Mouse (Mus musculus): ENCODE data around the gene Irgm2. TPM values are rescaled to one million over a fixed set of nuclear protein-coding genes. Genes with fewer than 3 reads are reported as not detected.
"Not testable (repeated sequence)": the region's sequence is repeated elsewhere in the genome, so short reads cannot be mapped to it uniquely, and the experiment has no call there.

The Irgm2 gene
- polyA plus RNA-seq, 1 experiment from 2014 or later: 4.0 TPM

- H3K9me3 ChIP-seq (replicated peaks; ENCODE audit: control insufficient read depth, low read length): no peaks in the 10 kb centered on the region
- H3K27me3 ChIP-seq (ENCODE audit: control insufficient read depth, insufficient read depth, low read length): no peaks in the 10 kb centered on the region
- WGBS: 81% methylated on average over 12 of the region's 12 CpGs
- ATAC-seq (ENCODE audit: insufficient read depth, low FRiP score): no peak
- no peaks in the 10 kb centered on the region for H3K36me3 ChIP-seq (ENCODE audit: control insufficient read depth, insufficient read depth, low read length)
- H3K9ac ChIP-seq (ENCODE audit: low read length): no peak overlapping the region
- H3K4me2 ChIP-seq (ENCODE audit: low read depth, low read length): no peak overlapping the region
- no peak overlapping the region for H3K4me3 ChIP-seq (replicated peaks; ENCODE audit: low read length)
- no peaks in the 10 kb centered on the region for H3K4me1 ChIP-seq (ENCODE audit: control insufficient read depth, insufficient read depth, low read length)
- H3K27ac ChIP-seq (ENCODE audit: low read length): no peak overlapping the region
Measured at GRCm38 (mm10) chr11:58201052-58201451, 1.6 kb downstream of the Irgm2 start.

GRCm38 (mm10) chr11:58210321-58210886, 11.0 kb downstream of the Irgm2 start:
- H3K4me1 ChIP-seq (ENCODE audit: control insufficient read depth, insufficient read depth, low read length): peaks cover 5% of the 10 kb centered on the region
- H3K9me3 ChIP-seq (replicated peaks; ENCODE audit: control insufficient read depth, low read length): no peaks in the 10 kb centered on the region
- H3K4me3 ChIP-seq (replicated peaks; ENCODE audit: low read length): no peak overlapping the region
- H3K36me3 ChIP-seq (ENCODE audit: control insufficient read depth, insufficient read depth, low read length): no peaks in the 10 kb centered on the region
- H3K27me3 ChIP-seq (ENCODE audit: control insufficient read depth, insufficient read depth, low read length): no peaks in the 10 kb centered on the region
- H3K4me2 ChIP-seq (ENCODE audit: low read depth, low read length): no peak overlapping the region
- 74% methylated on average over 1 of the region's 1 CpGs for WGBS
- H3K27ac ChIP-seq (ENCODE audit: low read length): no peak overlapping the region
- H3K9ac ChIP-seq (ENCODE audit: low read length): no peak overlapping the region
- ATAC-seq (ENCODE audit: insufficient read depth, low FRiP score): no peak

GRCm38 (mm10) chr11:58211062-58211681, 11.8 kb downstream of the Irgm2 start:
- ATAC-seq (ENCODE audit: insufficient read depth, low FRiP score): no peak
- 25% methylated on average over 9 of the region's 9 CpGs for WGBS

GRCm38 (mm10) chr11:58211682-58212067, 12.3 kb downstream of the Irgm2 start:
- no peaks in the 10 kb centered on the region for H3K36me3 ChIP-seq (ENCODE audit: control insufficient read depth, insufficient read depth, low read length)
- 25% methylated on average over 2 of the region's 2 CpGs for WGBS
- H3K4me2 ChIP-seq (ENCODE audit: low read depth, low read length): no peak overlapping the region
- no peak overlapping the region for H3K27ac ChIP-seq (ENCODE audit: low read length)
- H3K9me3 ChIP-seq (replicated peaks; ENCODE audit: control insufficient read depth, low read length): no peaks in the 10 kb centered on the region
- H3K4me3 ChIP-seq (replicated peaks; ENCODE audit: low read length): no peak overlapping the region
- H3K27me3 ChIP-seq (ENCODE audit: control insufficient read depth, insufficient read depth, low read length): no peaks in the 10 kb centered on the region
- H3K9ac ChIP-seq (ENCODE audit: low read length): no peak overlapping the region
- peaks cover 5% of the 10 kb centered on the region for H3K4me1 ChIP-seq (ENCODE audit: control insufficient read depth, insufficient read depth, low read length)
- ATAC-seq (ENCODE audit: insufficient read depth, low FRiP score): no peak

More at GRCm38 (mm10) chr11:58211062-58211681, 11.8 kb downstream of the Irgm2 start:
- H3K4me3 ChIP-seq (replicated peaks; ENCODE audit: low read length): no peak overlapping the region
- no peaks in the 10 kb centered on the region for H3K36me3 ChIP-seq (ENCODE audit: control insufficient read depth, insufficient read depth, low read length)
- no peaks in the 10 kb centered on the region for H3K27me3 ChIP-seq (ENCODE audit: control insufficient read depth, insufficient read depth, low read length)
- no peak overlapping the region for H3K4me2 ChIP-seq (ENCODE audit: low read depth, low read length)
- H3K9me3 ChIP-seq (replicated peaks; ENCODE audit: control insufficient read depth, low read length): no peaks in the 10 kb centered on the region
- H3K4me1 ChIP-seq (ENCODE audit: control insufficient read depth, insufficient read depth, low read length): peaks cover 5% of the 10 kb centered on the region
- H3K27ac ChIP-seq (ENCODE audit: low read length): no peak overlapping the region
- H3K9ac ChIP-seq (ENCODE audit: low read length): no peak overlapping the region

- H3K4me1 ChIP-seq (ENCODE audit: control insufficient read depth, insufficient read depth, low read length): peaks cover 5% of the 10 kb centered on the region
- H3K27ac ChIP-seq (ENCODE audit: low read length): no peak overlapping the region
- 74% methylated on average over 7 of the region's 7 CpGs for WGBS
- no peaks in the 10 kb centered on the region for H3K9me3 ChIP-seq (replicated peaks; ENCODE audit: control insufficient read depth, low read length)
- no peak for ATAC-seq (ENCODE audit: insufficient read depth, low FRiP score)
- no peaks in the 10 kb centered on the region for H3K27me3 ChIP-seq (ENCODE audit: control insufficient read depth, insufficient read depth, low read length)
- H3K9ac ChIP-seq (ENCODE audit: low read length): no peak overlapping the region
- H3K4me2 ChIP-seq (ENCODE audit: low read depth, low read length): peak overlapping the region; percentile 41
- no peaks in the 10 kb centered on the region for H3K36me3 ChIP-seq (ENCODE audit: control insufficient read depth, insufficient read depth, low read length)
- 0 out of 2 replicates have a peak overlapping the region, but pooled peaks have one; percentile 51 for H3K4me3 ChIP-seq (replicated peaks; ENCODE audit: low read length)
Measured at GRCm38 (mm10) chr11:58213673-58214342, 14.4 kb downstream of the Irgm2 start.

GRCm38 (mm10) chr11:58214391-58215048, 15.1 kb downstream of the Irgm2 start:
- H3K9ac ChIP-seq (ENCODE audit: low read length): peak overlapping the region; percentile 69
- 20% methylated on average over 16 of the region's 17 CpGs for WGBS

GRCm38 (mm10) chr11:58215049-58215430, 15.6 kb downstream of the Irgm2 start:
- 19% methylated on average over 2 of the region's 3 CpGs for WGBS
- not testable (repeated sequence) for ATAC-seq (ENCODE audit: insufficient read depth, low FRiP score)
- peak overlapping the region; percentile 52 for H3K9ac ChIP-seq (ENCODE audit: low read length)

More at GRCm38 (mm10) chr11:58214391-58215048, 15.1 kb downstream of the Irgm2 start:
- no peaks in the 10 kb centered on the region for H3K27me3 ChIP-seq (ENCODE audit: control insufficient read depth, insufficient read depth, low read length)
- no peak overlapping the region for H3K27ac ChIP-seq (ENCODE audit: low read length)
- peaks cover 5% of the 10 kb centered on the region for H3K4me1 ChIP-seq (ENCODE audit: control insufficient read depth, insufficient read depth, low read length)
- H3K36me3 ChIP-seq (ENCODE audit: control insufficient read depth, insufficient read depth, low read length): no peaks in the 10 kb centered on the region
- no peaks in the 10 kb centered on the region for H3K9me3 ChIP-seq (replicated peaks; ENCODE audit: control insufficient read depth, low read length)
- ATAC-seq (ENCODE audit: insufficient read depth, low FRiP score): peak; percentile 84
- H3K4me3 ChIP-seq (replicated peaks; ENCODE audit: low read length): peak overlapping the region; percentile 51
- peak overlapping the region; percentile 41 for H3K4me2 ChIP-seq (ENCODE audit: low read depth, low read length)

GRCm38 (mm10) chr11:58215814-58216213, 16.4 kb downstream of the Irgm2 start:
- H3K36me3 ChIP-seq (ENCODE audit: control insufficient read depth, insufficient read depth, low read length): no peaks in the 10 kb centered on the region
- H3K4me2 ChIP-seq (ENCODE audit: low read depth, low read length): no peak overlapping the region
- no peak overlapping the region for H3K27ac ChIP-seq (ENCODE audit: low read length)
- H3K4me1 ChIP-seq (ENCODE audit: control insufficient read depth, insufficient read depth, low read length): peaks cover 5% of the 10 kb centered on the region
- H3K9me3 ChIP-seq (replicated peaks; ENCODE audit: control insufficient read depth, low read length): no peaks in the 10 kb centered on the region
- H3K4me3 ChIP-seq (replicated peaks; ENCODE audit: low read length): no peak overlapping the region
- H3K9ac ChIP-seq (ENCODE audit: low read length): no peak overlapping the region
- no peaks in the 10 kb centered on the region for H3K27me3 ChIP-seq (ENCODE audit: control insufficient read depth, insufficient read depth, low read length)
- ATAC-seq (ENCODE audit: insufficient read depth, low FRiP score): no peak
- 77% methylated on average over 5 of the region's 5 CpGs for WGBS

More at GRCm38 (mm10) chr11:58215049-58215430, 15.6 kb downstream of the Irgm2 start:
- not testable (repeated sequence) for H3K27ac ChIP-seq (ENCODE audit: low read length); H3K9me3 ChIP-seq (replicated peaks; ENCODE audit: control insufficient read depth, low read length); H3K36me3 ChIP-seq (ENCODE audit: control insufficient read depth, insufficient read depth, low read length); H3K27me3 ChIP-seq (ENCODE audit: control insufficient read depth, insufficient read depth, low read length); H3K4me1 ChIP-seq (ENCODE audit: control insufficient read depth, insufficient read depth, low read length)
- Histone ChIP-seq H3K4me3 (replicated peaks; ENCODE audit: low read length) (peak overlapping the region; percentile 51), H3K4me2 (ENCODE audit: low read depth, low read length) (peak overlapping the region; percentile 41)

- Histone ChIP-seq H3K36me3 (ENCODE audit: control insufficient read depth, insufficient read depth, low read length) (no peaks in the 10 kb centered on the region), H3K4me1 (ENCODE audit: control insufficient read depth, insufficient read depth, low read length) (no peaks in the 10 kb centered on the region; the same call in none of the 2 replicates), H3K9me3 (replicated peaks; ENCODE audit: control insufficient read depth, low read length) (no peaks in the 10 kb centered on the region), H3K9ac (ENCODE audit: low read length) (no peak overlapping the region), H3K27me3 (ENCODE audit: control insufficient read depth, insufficient read depth, low read length) (no peaks in the 10 kb centered on the region), H3K4me3 (replicated peaks; ENCODE audit: low read length) (no peak overlapping the region), H3K27ac (ENCODE audit: low read length) (no peak overlapping the region), H3K4me2 (ENCODE audit: low read depth, low read length) (no peak overlapping the region)
- ATAC-seq (ENCODE audit: insufficient read depth, low FRiP score): no peak
- 65% methylated on average over 6 of the region's 6 CpGs for WGBS
Measured at GRCm38 (mm10) chr11:58216823-58217222, 17.4 kb downstream of the Irgm2 start.

Data from stomach, embryonic 16.5 days (tissue).